Mouse (Mus musculus) heart, postnatal 0 days (tissue): Measurements from ENCODE around the gene Prpf40a. TPM values are rescaled to one million over a fixed set of nuclear protein-coding genes. Genes with fewer than 3 reads are reported as not detected.

Experiments
- ATAC-seq: fragments of 200-750 bp; cut with Nextera tagmentation; 2 replicates; pipeline ENCODE4 v1.8.0; 2017; ENCODE audit warnings: low read depth, moderate number of reproducible peaks, moderate library complexity; ENCODE audit not compliant: insufficient read depth
- DNase-seq: peaks from one replicate; pipeline ENCODE4 v3.0.0-alpha.2; 2016; ENCODE audit warnings: low spot score
- H3K27ac ChIP-seq: fragments of 300-500 bp; sonication (generic); 2 replicates; pipeline ENCODE4 v1.5.1; 2014; ENCODE audit warnings: low read depth, mild to moderate bottlenecking
- H3K27me3 ChIP-seq: fragments of 300-500 bp; sonication (generic); 2 replicates; pipeline ENCODE4 v1.6.1; 2014; ENCODE audit warnings: low read length, mixed read lengths; ENCODE audit not compliant: control insufficient read depth, insufficient read depth
- H3K36me3 ChIP-seq: fragments of 300-500 bp; sonication (generic); replicated peaks from 2 replicates; pipeline ENCODE4 v1.6.1; 2014; ENCODE audit warnings: low read length, mixed read lengths; ENCODE audit not compliant: control insufficient read depth, insufficient read depth
- H3K4me1 ChIP-seq: fragments of 300-500 bp; sonication (generic); 2 replicates; pipeline ENCODE4 v1.6.1; 2014; ENCODE audit warnings: antibody characterized with exemption; ENCODE audit not compliant: control insufficient read depth, insufficient read depth
- H3K4me2 ChIP-seq: fragments of 300-500 bp; sonication (generic); 2 replicates; pipeline ENCODE4 v1.6.1; 2014; ENCODE audit warnings: low read depth, mild to moderate bottlenecking, low read length, moderate library complexity
- H3K4me3 ChIP-seq: fragments of 300-500 bp; sonication (generic); 2 replicates; pipeline ENCODE4 v1.5.1; 2014; ENCODE audit warnings: low read depth, low read length
- H3K9ac ChIP-seq: fragments of 300-500 bp; sonication (generic); replicated peaks from 2 replicates; pipeline ENCODE4 v1.6.1; 2014; ENCODE audit warnings: low read depth, low read length, mixed read lengths
- H3K9me3 ChIP-seq: fragments of 300-500 bp; sonication (generic); replicated peaks from 2 replicates; pipeline ENCODE4 v1.6.1; 2016; ENCODE audit warnings: low read length; ENCODE audit not compliant: control insufficient read depth
- CTCF ChIP-seq: IDR thresholded peaks from 2 replicates; pipeline ENCODE4 v1.5.1; 2016; ENCODE audit warnings: antibody characterized with exemption, control low read depth, low read depth
- EP300 ChIP-seq: IDR thresholded peaks from 2 replicates; pipeline ENCODE4 v1.6.1; 2016; ENCODE audit warnings: antibody characterized with exemption, low read depth
- WGBS: fragments of 180-500 bp; shearing (Covaris S2); extraction: QIAGEN DNeasy Blood & Tissue Kit; methylation state at CpG from one replicate; pipeline ENCODE4 v1.1.7; 2014; 5-methylcytosine and 5-hydroxymethylcytosine counted together
- polyA plus RNA-seq: library from polyadenylated mRNA; unstranded; fragments of >200 nt; fragmentation: Nextera tagmentation; extraction: Ambion mirVana; gene quantifications from 2 replicates; pipeline ENCODE4 v1.2.1, GENCODE M21; 2015
- total RNA-seq: library from RNA; depleted of rRNA; stranded (reverse); fragments of >200 nt; gene quantifications from 2 replicates; pipeline ENCODE4 v1.2.3, GENCODE M21; 2014; ENCODE audit warnings: low replicate concordance; rRNA removed

Gene Prpf40a
- total and polyA plus RNA-seq, 2 experiments from 2014 or later, result 36.5 to 68.6 TPM

GRCm38 (mm10) chr2:53088744-53089143, 102.3 kb downstream of the Prpf40a start:
- Histone ChIP-seq H3K4me1 (no peaks in the 10 kb centered on the region), H3K4me3 (no peak overlapping the region), H3K9ac (no peak overlapping the region), H3K9me3 (no peaks in the 10 kb centered on the region), H3K4me2 (no peak overlapping the region), H3K27me3 (no peaks in the 10 kb centered on the region), H3K36me3 (no peaks in the 10 kb centered on the region), H3K27ac (no peak overlapping the region)
- DNase-seq, result no peak
- WGBS, result 74% methylated on average over 3 of the region's 3 CpGs
- TF ChIP-seq EP300 (no peak), CTCF (no peak)
- ATAC-seq, result no peak

DNA sequence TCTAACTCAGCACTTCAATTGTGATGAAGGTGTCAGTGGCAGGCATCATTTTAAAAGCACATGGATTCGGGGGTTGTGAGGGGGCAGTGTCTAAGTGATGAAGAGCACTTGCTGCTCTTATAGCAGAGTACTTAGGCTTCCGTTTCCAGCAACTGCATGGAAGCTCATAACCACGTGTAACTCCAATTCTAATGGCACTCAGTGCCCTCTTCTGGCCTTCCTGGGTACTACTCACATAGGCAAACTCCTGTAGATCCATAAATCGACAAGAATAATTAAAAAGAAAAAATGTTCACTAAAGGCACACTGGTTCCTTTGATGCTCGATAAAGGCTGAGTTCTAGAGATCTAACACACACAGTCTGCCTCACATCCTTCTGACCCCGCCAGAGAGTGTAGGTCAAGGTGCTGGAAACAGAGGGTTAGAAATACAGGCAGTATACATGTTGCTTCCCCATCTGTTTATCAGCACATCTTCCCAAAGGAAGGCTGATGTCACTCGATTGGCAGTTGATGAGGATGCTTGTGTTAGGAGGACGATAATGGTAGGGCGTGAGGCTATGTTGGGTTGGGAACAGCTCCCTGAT, 105.4 kb downstream of the Prpf40a start:
- ATAC-seq (no peak), DNase-seq (peak; percentile 25)
- no peaks in the 10 kb centered on the region for H3K9me3 ChIP-seq
- no peak overlapping the region for H3K9ac ChIP-seq
- H3K4me2 ChIP-seq, result no peak overlapping the region
- no peaks in the 10 kb centered on the region for H3K4me1 ChIP-seq
- no peak overlapping the region for H3K4me3 ChIP-seq
- peak; percentile 65 for TF ChIP-seq CTCF
- TF ChIP-seq EP300, result no peak
- no peak overlapping the region for H3K27ac ChIP-seq
- H3K27me3 ChIP-seq, result no peaks in the 10 kb centered on the region
- H3K36me3 ChIP-seq, result no peaks in the 10 kb centered on the region
- WGBS, result 41% methylated on average over 9 of the region's 9 CpGs

Other genes with a start within 250 kb of the Prpf40a start
- 13.8 and 18.0 TPM in 2 replicates for gene Arl6ip6, start 442 bp upstream of the Prpf40a start, total RNA-seq
- 27.5 and 28.7 TPM in 2 replicates for gene Arl6ip6, start 442 bp upstream of the Prpf40a start, polyA plus RNA-seq